Mouse (Mus musculus): ENCODE measurements around the gene Trp63. TPM values are rescaled to one million over a fixed set of nuclear protein-coding genes. Genes with fewer than 3 reads are reported as not detected.

The Trp63 gene
- polyA plus RNA-seq, 1 experiment from 2014 or later = 1.5 TPM

- 81% methylated on average over 2 of the region's 2 CpGs for WGBS
- Histone ChIP-seq H3K27ac (ENCODE audit: low read length) (no peak overlapping the region), H3K27me3 (ENCODE audit: insufficient read depth, low read length) (no peaks in the 10 kb centered on the region), H3K4me2 (replicated peaks; ENCODE audit: low read depth, low read length) (no peak overlapping the region), H3K9ac (replicated peaks; ENCODE audit: low read length) (no peak overlapping the region), H3K9me3 (ENCODE audit: low read length) (no peaks in the 10 kb centered on the region), H3K4me3 (ENCODE audit: low read length) (no peak overlapping the region), H3K36me3 (ENCODE audit: insufficient read depth, low read length) (no peaks in the 10 kb centered on the region), H3K4me1 (ENCODE audit: insufficient read depth, low read length) (no peaks in the 10 kb centered on the region)
- no peak for ATAC-seq (ENCODE audit: low FRiP score, low TSS enrichment)
Measured at GRCm38 (mm10) chr16:25899657-25900056, 216.1 kb downstream of the Trp63 start.

- H3K4me2 ChIP-seq (replicated peaks; ENCODE audit: low read depth, low read length) = no peak overlapping the region
- no peak for ATAC-seq (ENCODE audit: low FRiP score, low TSS enrichment)
- H3K4me1 ChIP-seq (ENCODE audit: insufficient read depth, low read length) = no peaks in the 10 kb centered on the region
- no peak overlapping the region for H3K27ac ChIP-seq (ENCODE audit: low read length)
- H3K9me3 ChIP-seq (ENCODE audit: low read length) = no peaks in the 10 kb centered on the region
- no peaks in the 10 kb centered on the region for H3K27me3 ChIP-seq (ENCODE audit: insufficient read depth, low read length)
- no peaks in the 10 kb centered on the region for H3K36me3 ChIP-seq (ENCODE audit: insufficient read depth, low read length)
- 74% methylated on average over 3 of the region's 3 CpGs for WGBS
- H3K9ac ChIP-seq (replicated peaks; ENCODE audit: low read length) = no peak overlapping the region
- H3K4me3 ChIP-seq (ENCODE audit: low read length) = no peak overlapping the region
Measured at GRCm38 (mm10) chr16:25900389-25900908, 216.9 kb downstream of the Trp63 start.

DNA sequence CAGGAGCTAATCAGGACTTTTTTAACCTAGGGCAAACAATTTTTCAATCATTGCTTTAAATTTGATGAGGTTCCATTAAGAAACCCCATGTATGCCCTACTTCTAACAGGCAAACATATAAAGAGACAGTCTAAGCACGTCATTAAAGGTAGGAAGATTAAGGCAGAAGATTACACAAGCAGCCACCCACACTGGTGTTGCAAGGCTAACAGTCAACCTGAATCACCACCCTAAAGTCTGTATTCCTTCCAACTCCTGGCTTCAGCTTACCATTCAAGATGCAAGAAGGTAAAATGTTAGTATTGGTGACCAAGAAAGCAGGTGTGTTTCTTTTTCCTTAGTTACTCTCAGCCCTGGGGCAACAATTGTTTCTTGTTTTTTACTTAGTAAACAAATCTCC is 228.6 kb downstream of the Trp63 start:
- 71% methylated on average over 1 of the region's 1 CpGs for WGBS
- no peak for ATAC-seq (ENCODE audit: low FRiP score, low TSS enrichment)

GRCm38 (mm10) chr16:25934181-25934580 is 250.6 kb downstream of the Trp63 start:
- Histone ChIP-seq H3K9ac (replicated peaks; ENCODE audit: low read length) (no peak overlapping the region), H3K27ac (ENCODE audit: low read length) (no peak overlapping the region), H3K4me1 (ENCODE audit: insufficient read depth, low read length) (no peaks in the 10 kb centered on the region), H3K4me2 (replicated peaks; ENCODE audit: low read depth, low read length) (no peak overlapping the region), H3K36me3 (ENCODE audit: insufficient read depth, low read length) (no peaks in the 10 kb centered on the region), H3K9me3 (ENCODE audit: low read length) (no peaks in the 10 kb centered on the region), H3K27me3 (ENCODE audit: insufficient read depth, low read length) (no peaks in the 10 kb centered on the region), H3K4me3 (ENCODE audit: low read length) (no peak overlapping the region)
- WGBS = 80% methylated on average over 2 of the region's 2 CpGs
- ATAC-seq (ENCODE audit: low FRiP score, low TSS enrichment) = no peak

More for the DNA sequence above, 228.6 kb downstream of the Trp63 start:
- H3K27ac ChIP-seq (ENCODE audit: low read length) = no peak overlapping the region
- no peak overlapping the region for H3K4me3 ChIP-seq (ENCODE audit: low read length)
- H3K27me3 ChIP-seq (ENCODE audit: insufficient read depth, low read length) = no peaks in the 10 kb centered on the region
- no peak overlapping the region for H3K4me2 ChIP-seq (replicated peaks; ENCODE audit: low read depth, low read length)
- H3K4me1 ChIP-seq (ENCODE audit: insufficient read depth, low read length) = no peaks in the 10 kb centered on the region
- H3K36me3 ChIP-seq (ENCODE audit: insufficient read depth, low read length) = no peaks in the 10 kb centered on the region
- H3K9ac ChIP-seq (replicated peaks; ENCODE audit: low read length) = no peak overlapping the region
- no peaks in the 10 kb centered on the region for H3K9me3 ChIP-seq (ENCODE audit: low read length)

All from kidney, embryonic 16.5 days (tissue).